Mouse (Mus musculus) lung, postnatal 0 days (tissue): ENCODE results near the gene Ergic2. TPM values are rescaled to one million over a fixed set of nuclear protein-coding genes. Genes with fewer than 3 reads are reported as not detected.

Experiments used
- ATAC-seq: fragments of 200-750 bp; cut with Nextera tagmentation; 2 replicates; pipeline ENCODE4 v1.8.0; 2017; ENCODE audit warnings: moderate library complexity
- DNase-seq: peaks from one replicate; pipeline ENCODE4 v3.0.0-alpha.2; 2016; ENCODE audit warnings: low spot score
- H3K27ac ChIP-seq: fragments of 300-500 bp; sonication (generic); 2 replicates; pipeline ENCODE4 v1.5.1; 2014; ENCODE audit warnings: antibody characterized with exemption, mild to moderate bottlenecking, low read length, mixed read lengths
- H3K27me3 ChIP-seq: fragments of 300-500 bp; sonication (generic); replicated peaks from 2 replicates; pipeline ENCODE4 v1.6.1; 2014; ENCODE audit warnings: low read length, mixed read lengths; ENCODE audit not compliant: insufficient read depth
- H3K36me3 ChIP-seq: fragments of 300-500 bp; sonication (generic); 2 replicates; pipeline ENCODE4 v1.6.1; 2014; ENCODE audit warnings: low read length, mixed read lengths; ENCODE audit not compliant: insufficient read depth
- H3K4me1 ChIP-seq: fragments of 300-500 bp; sonication (generic); 2 replicates; pipeline ENCODE4 v1.6.1; 2014; ENCODE audit warnings: antibody characterized with exemption, low read depth, low read length, mixed read lengths; ENCODE audit not compliant: insufficient read depth
- H3K4me2 ChIP-seq: fragments of 300-500 bp; sonication (generic); replicated peaks from 2 replicates; pipeline ENCODE4 v1.6.1; 2014; ENCODE audit warnings: low read depth, mild to moderate bottlenecking, low read length, moderate library complexity, mixed read lengths
- H3K4me3 ChIP-seq: fragments of 300-500 bp; sonication (generic); 2 replicates; pipeline ENCODE4 v1.5.1; 2014; ENCODE audit warnings: low read depth, low read length
- H3K9ac ChIP-seq: fragments of 300-500 bp; sonication (generic); replicated peaks from 2 replicates; pipeline ENCODE4 v1.6.1; 2014; ENCODE audit warnings: low read depth, mild to moderate bottlenecking
- H3K9me3 ChIP-seq: fragments of 300-500 bp; sonication (generic); 2 replicates; pipeline ENCODE4 v1.6.1; 2016; ENCODE audit warnings: low read length, mixed read lengths
- CTCF ChIP-seq: IDR thresholded peaks from 2 replicates; pipeline ENCODE4 v1.5.1; 2016; ENCODE audit warnings: antibody characterized with exemption, mild to moderate bottlenecking
- EP300 ChIP-seq: IDR thresholded peaks from 2 replicates; pipeline ENCODE4 v1.6.1; 2016; ENCODE audit warnings: antibody characterized with exemption, mild to moderate bottlenecking, control low read depth
- WGBS: fragments of 180-500 bp; shearing (Covaris S2); extraction: QIAGEN DNeasy Blood & Tissue Kit; methylation state at CpG from one replicate; pipeline ENCODE4 v1.1.7; 2014; 5-methylcytosine and 5-hydroxymethylcytosine counted together
- polyA plus RNA-seq: library from polyadenylated mRNA; unstranded; fragments of >200 nt; fragmentation: Nextera tagmentation; extraction: Ambion mirVana; gene quantifications from 2 replicates; pipeline ENCODE4 v1.2.1, GENCODE M21; 2015

Gene Ergic2
- polyA plus RNA-seq, 1 experiment from 2014 or later = 159 TPM

GRCm38 (mm10) chr6:148239311-148239710 is 27.1 kb upstream of the Ergic2 start:
- Histone ChIP-seq H3K27ac (no peak overlapping the region), H3K36me3 (no peaks in the 10 kb centered on the region), H3K27me3 (no peaks in the 10 kb centered on the region), H3K9me3 (no peaks in the 10 kb centered on the region), H3K9ac (no peak overlapping the region), H3K4me3 (no peak overlapping the region), H3K4me1 (no peaks in the 10 kb centered on the region), H3K4me2 (no peak overlapping the region)
- TF ChIP-seq CTCF (no peak), EP300 (no peak)
- ATAC-seq = no peak
- 96% methylated on average over 1 of the region's 1 CpGs for WGBS
- no peak for DNase-seq

GRCm38 (mm10) chr6:148237453-148237852 is 25.3 kb upstream of the Ergic2 start:
- WGBS = 48% methylated on average over 5 of the region's 5 CpGs
- TF ChIP-seq EP300 = no peak
- TF ChIP-seq CTCF = no peak
- ATAC-seq (no peak), DNase-seq (no peak)
- Histone ChIP-seq H3K4me3 (no peak overlapping the region), H3K4me1 (no peaks in the 10 kb centered on the region), H3K27me3 (no peaks in the 10 kb centered on the region), H3K4me2 (no peak overlapping the region), H3K36me3 (no peaks in the 10 kb centered on the region), H3K9ac (no peak overlapping the region), H3K27ac (no peak overlapping the region), H3K9me3 (no peaks in the 10 kb centered on the region)

GRCm38 (mm10) chr6:148234105-148234828 is 22.1 kb upstream of the Ergic2 start:
- H3K27ac ChIP-seq = no peak overlapping the region
- DNase-seq = no peak
- H3K4me3 ChIP-seq = no peak overlapping the region
- no peaks in the 10 kb centered on the region for H3K27me3 ChIP-seq
- ATAC-seq = no peak
- no peak overlapping the region for H3K4me2 ChIP-seq
- no peak for TF ChIP-seq CTCF
- no peak for TF ChIP-seq EP300
- H3K9ac ChIP-seq = no peak overlapping the region
- no peaks in the 10 kb centered on the region for H3K9me3 ChIP-seq
- H3K36me3 ChIP-seq = no peaks in the 10 kb centered on the region
- no peaks in the 10 kb centered on the region for H3K4me1 ChIP-seq
- 59% methylated on average over 3 of the region's 3 CpGs for WGBS

GRCm38 (mm10) chr6:148227542-148227941 is 15.4 kb upstream of the Ergic2 start:
- no peak overlapping the region for H3K4me2 ChIP-seq

GRCm38 (mm10) chr6:148222686-148223085 is 10.5 kb upstream of the Ergic2 start:
- 77% methylated on average over 2 of the region's 2 CpGs for WGBS
- Histone ChIP-seq H3K4me1 (no peaks in the 10 kb centered on the region), H3K4me3 (no peak overlapping the region), H3K9ac (no peak overlapping the region), H3K27ac (no peak overlapping the region), H3K9me3 (no peaks in the 10 kb centered on the region), H3K36me3 (no peaks in the 10 kb centered on the region), H3K4me2 (no peak overlapping the region), H3K27me3 (no peaks in the 10 kb centered on the region)
- TF ChIP-seq CTCF (no peak), EP300 (no peak)
- DNase-seq = no peak
- ATAC-seq = no peak

More at GRCm38 (mm10) chr6:148227542-148227941, 15.4 kb upstream of the Ergic2 start:
- DNase-seq (no peak), ATAC-seq (no peak)
- 68% methylated on average over 3 of the region's 3 CpGs for whole genome bisulfite sequencing
- H3K9ac ChIP-seq = no peak overlapping the region
- H3K4me1 ChIP-seq = no peaks in the 10 kb centered on the region
- no peak overlapping the region for H3K27ac ChIP-seq
- H3K4me3 ChIP-seq = no peak overlapping the region
- no peak for TF ChIP-seq EP300
- no peak for TF ChIP-seq CTCF
- H3K27me3 ChIP-seq = no peaks in the 10 kb centered on the region
- H3K9me3 ChIP-seq = no peaks in the 10 kb centered on the region
- no peaks in the 10 kb centered on the region for H3K36me3 ChIP-seq

GRCm38 (mm10) chr6:148218235-148219076 is 6.3 kb upstream of the Ergic2 start:
- Histone ChIP-seq H3K27ac (no peak overlapping the region), H3K27me3 (no peaks in the 10 kb centered on the region), H3K4me1 (no peaks in the 10 kb centered on the region), H3K4me3 (no peak overlapping the region), H3K9ac (no peak overlapping the region), H3K4me2 (no peak overlapping the region), H3K36me3 (0 out of 2 replicates have a peak, but pooled peaks cover 3% of the 10 kb centered on the region), H3K9me3 (no peaks in the 10 kb centered on the region)
- no peak for DNase-seq
- 78% methylated on average over 2 of the region's 2 CpGs for WGBS
- no peak for ATAC-seq
- no peak for TF ChIP-seq CTCF
